Mouse (Mus musculus) midbrain, embryonic 12.5 days (tissue): Measurements from ENCODE around the gene Ftl1. TPM values are rescaled to one million over a fixed set of nuclear protein-coding genes. Genes with fewer than 3 reads are reported as not detected.
"Not testable (repeated sequence)": the region's sequence is repeated elsewhere in the genome, so short reads cannot be mapped to it uniquely, and the experiment has no call there.

Experiments
- ATAC-seq: fragments of 200-750 bp; cut with Nextera tagmentation; 2 replicates; pipeline ENCODE4 v1.8.0; 2017; ENCODE audit warnings: low read depth, moderate TSS enrichment, moderate library complexity; ENCODE audit not compliant: low FRiP score
- H3K27ac ChIP-seq: fragments of 300-500 bp; sonication (generic); replicated peaks from 2 replicates; pipeline ENCODE4 v1.5.1; 2016; ENCODE audit warnings: mild to moderate bottlenecking
- H3K27me3 ChIP-seq: fragments of 300-500 bp; sonication (generic); 2 replicates; pipeline ENCODE4 v1.6.1; 2016; ENCODE audit warnings: mild to moderate bottlenecking
- H3K36me3 ChIP-seq: fragments of 300-500 bp; sonication (generic); 2 replicates; pipeline ENCODE4 v1.6.1; 2016
- H3K4me1 ChIP-seq: fragments of 300-500 bp; sonication (generic); 2 replicates; pipeline ENCODE4 v1.6.1; 2016
- H3K4me2 ChIP-seq: fragments of 300-500 bp; sonication (generic); replicated peaks from 2 replicates; pipeline ENCODE4 v1.6.1; 2016; ENCODE audit warnings: mild to moderate bottlenecking, moderate library complexity
- H3K4me3 ChIP-seq: fragments of 300-500 bp; sonication (generic); 2 replicates; pipeline ENCODE4 v1.5.1; 2016; ENCODE audit warnings: mild to moderate bottlenecking
- H3K9ac ChIP-seq: fragments of 300-500 bp; sonication (generic); replicated peaks from 2 replicates; pipeline ENCODE4 v1.6.1; 2016; ENCODE audit warnings: mild to moderate bottlenecking, moderate library complexity
- H3K9me3 ChIP-seq: fragments of 300-500 bp; sonication (generic); 2 replicates; pipeline ENCODE4 v1.6.1; 2016; ENCODE audit warnings: mild to moderate bottlenecking
- WGBS: fragments of 180-500 bp; shearing (Covaris S2); methylation state at CpG from one replicate; pipeline ENCODE4 v1.1.7; 2016; 5-methylcytosine and 5-hydroxymethylcytosine counted together
- polyA plus RNA-seq: library from polyadenylated mRNA; unstranded; fragments of >200 nt; fragmentation: Nextera tagmentation; extraction: Ambion mirVana; gene quantifications from 2 replicates; pipeline ENCODE4 v1.2.1, GENCODE M21; 2016

The Ftl1 gene
- polyA plus RNA-seq, 1 experiment from 2014 or later = 6,077 TPM

GRCm38 (mm10) chr7:45488293-45489204 is 28.9 kb upstream of the Ftl1 start, which contains the start of gene Dhdh:
Gene Dhdh (minus strand): TSS chr7:45488805.
- Histone ChIP-seq H3K9ac (peak within 1 kb of the TSS; percentile 63), H3K4me3 (peak within 1 kb of the TSS; percentile 48), H3K4me1 (peaks cover 13% of the 10 kb centered on the region; the same call in 1 of the 2 replicates), H3K9me3 (no peaks in the 10 kb centered on the region), H3K27ac (peak within 1 kb of the TSS; percentile 62), H3K36me3 (peaks cover 9% of the 10 kb centered on the region), H3K4me2 (peak within 1 kb of the TSS; percentile 66), H3K27me3 (no peaks in the 10 kb centered on the region)
- 5% methylated on average over 38 of the region's 38 CpGs for WGBS
- peak; percentile 57 for ATAC-seq

DNA sequence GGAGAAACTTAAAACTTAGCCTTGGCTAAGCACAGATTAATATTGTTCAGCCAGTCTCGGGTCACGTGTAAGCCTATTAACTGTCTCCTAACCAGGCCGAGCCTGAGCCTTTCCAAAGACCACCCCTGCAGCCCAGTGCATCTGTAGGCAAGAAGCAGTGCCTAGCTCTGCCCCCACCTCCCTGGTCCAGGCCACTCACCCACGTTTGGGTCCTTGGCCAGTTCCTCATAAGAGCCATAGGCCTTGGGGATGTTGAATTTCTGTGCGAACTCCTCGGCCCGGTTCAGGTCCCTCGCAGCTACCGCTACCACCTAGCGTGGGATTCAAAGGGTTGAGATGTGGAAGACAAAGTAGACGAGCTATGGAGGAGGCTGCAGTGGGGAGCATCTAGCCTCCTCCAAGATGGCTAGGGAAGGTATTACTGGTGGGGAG is 28.2 kb upstream of the Ftl1 start:
- H3K27me3 ChIP-seq = no peaks in the 10 kb centered on the region
- H3K27ac ChIP-seq = peak overlapping the region; percentile 62
- ATAC-seq = peak; percentile 56; the same call in 1 of the 2 replicates
- peaks cover 3% of the 10 kb centered on the region; the same call in 1 of the 2 replicates for H3K36me3 ChIP-seq
- no peaks in the 10 kb centered on the region for H3K9me3 ChIP-seq
- peak overlapping the region; percentile 48 for H3K4me3 ChIP-seq
- peak overlapping the region; percentile 66 for H3K4me2 ChIP-seq
- peaks cover 13% of the 10 kb centered on the region; the same call in 1 of the 2 replicates for H3K4me1 ChIP-seq
- WGBS = 9% methylated on average over 11 of the region's 11 CpGs
- H3K9ac ChIP-seq = peak overlapping the region; percentile 63; the same call in 1 of the 2 replicates

- Histone ChIP-seq H3K36me3 (no peaks in the 10 kb centered on the region), H3K9ac (no peak within 1 kb of the TSS), H3K4me1 (peaks cover 13% of the 10 kb centered on the region; the same call in 1 of the 2 replicates), H3K4me3 (no peak within 1 kb of the TSS), H3K9me3 (no peaks in the 10 kb centered on the region), H3K27ac (no peak within 1 kb of the TSS), H3K4me2 (0 out of 2 replicates have a peak within 1 kb of the TSS, but pooled peaks have one; percentile 66), H3K27me3 (no peaks in the 10 kb centered on the region)
- no peak for ATAC-seq
- WGBS = 84% methylated on average over 12 of the region's 12 CpGs
These were observed 27.2 kb upstream of the Ftl1 start, which contains the start of gene Gm45808 for GRCm38 (mm10) chr7:45486761-45487415. Gene Gm45808 (minus strand): TSS chr7:45486811.

- H3K27ac ChIP-seq = no peak overlapping the region
- H3K4me1 ChIP-seq = peaks cover 13% of the 10 kb centered on the region; the same call in 1 of the 2 replicates
- no peak overlapping the region for H3K9ac ChIP-seq
- 83% methylated on average over 7 of the region's 7 CpGs for WGBS
- no peaks in the 10 kb centered on the region for H3K36me3 ChIP-seq
- no peak overlapping the region for H3K4me2 ChIP-seq
- H3K9me3 ChIP-seq = no peaks in the 10 kb centered on the region
- H3K4me3 ChIP-seq = no peak overlapping the region
- H3K27me3 ChIP-seq = no peaks in the 10 kb centered on the region
- ATAC-seq = no peak
These were observed 26.5 kb upstream of the Ftl1 start for GRCm38 (mm10) chr7:45486158-45486557.

- H3K9me3 ChIP-seq, H3K4me3 ChIP-seq, H3K4me2 ChIP-seq, H3K36me3 ChIP-seq, H3K27me3 ChIP-seq, H3K4me1 ChIP-seq, H3K27ac ChIP-seq, ATAC-seq, H3K9ac ChIP-seq: not testable (repeated sequence)
- WGBS = over 99% methylated on average over 5 of the region's 5 CpGs
These were observed 25.3 kb upstream of the Ftl1 start for GRCm38 (mm10) chr7:45484985-45485384.

- Histone ChIP-seq H3K9ac (no peak overlapping the region), H3K27ac (no peak overlapping the region), H3K9me3 (no peaks in the 10 kb centered on the region), H3K4me1 (no peaks in the 10 kb centered on the region), H3K4me3 (no peak overlapping the region), H3K36me3 (no peaks in the 10 kb centered on the region), H3K4me2 (no peak overlapping the region), H3K27me3 (no peaks in the 10 kb centered on the region)
- ATAC-seq = no peak
- WGBS = 94% methylated on average over 1 of the region's 1 CpGs
These were observed 22.5 kb upstream of the Ftl1 start for GRCm38 (mm10) chr7:45482166-45482565.

DNA sequence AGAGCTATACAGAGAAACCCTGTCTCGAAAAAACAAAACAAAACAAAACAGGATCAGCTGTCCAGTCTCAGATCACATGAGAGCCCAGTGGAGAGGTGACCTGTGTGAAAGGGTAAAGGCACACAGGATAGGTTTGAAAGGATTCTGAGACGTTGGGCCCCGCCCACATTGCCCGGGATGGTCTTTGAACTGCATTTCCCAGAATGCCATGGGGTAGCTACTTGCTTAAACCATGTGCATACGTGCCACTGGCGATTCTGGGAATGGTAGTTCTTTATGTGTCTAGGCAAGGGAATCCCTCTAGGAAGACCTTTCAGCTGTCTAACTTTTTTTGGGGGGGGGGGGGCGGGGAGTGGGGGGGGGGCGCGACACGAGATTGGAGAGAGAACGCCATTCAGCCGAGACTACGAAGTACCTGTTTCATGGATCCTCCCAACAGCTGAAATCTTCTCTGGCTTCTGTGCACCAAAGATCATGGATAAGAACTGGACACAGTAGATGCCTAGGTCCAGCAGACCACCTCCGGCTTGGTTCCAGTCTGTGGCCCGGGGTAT is 21.8 kb upstream of the Ftl1 start, which contains the start of gene Tulp2:
Tulp2 (plus strand) TSS at position 504 of the 554 bp plus-strand sequence.
- no peak within 1 kb of the TSS for H3K9ac ChIP-seq
- 48% methylated on average over 15 of the region's 15 CpGs for WGBS
- no peak within 1 kb of the TSS for H3K4me3 ChIP-seq

DNA sequence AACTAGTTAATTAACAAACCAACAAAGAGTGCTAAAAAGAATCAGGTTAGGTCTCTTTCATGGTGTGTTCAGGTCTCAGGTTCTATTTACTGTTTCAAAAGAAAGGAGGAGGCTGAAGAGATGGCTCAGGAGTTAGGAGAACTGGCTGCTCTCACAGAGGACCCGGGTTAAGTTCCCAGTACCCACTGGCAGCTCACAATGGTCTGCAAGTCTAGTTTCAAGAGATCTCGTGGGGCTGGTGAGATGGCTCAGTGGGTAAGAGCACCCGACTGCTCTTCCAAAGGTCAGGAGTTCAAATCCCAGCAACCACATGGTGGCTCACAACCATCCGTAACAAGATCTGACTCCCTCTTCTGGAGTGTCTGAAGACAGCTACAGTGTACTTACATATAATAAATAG is 20.6 kb upstream of the Ftl1 start:
- not testable (repeated sequence) for H3K4me3 ChIP-seq, H3K9me3 ChIP-seq, H3K36me3 ChIP-seq, H3K4me1 ChIP-seq, H3K4me2 ChIP-seq, ATAC-seq, H3K9ac ChIP-seq, H3K27me3 ChIP-seq, H3K27ac ChIP-seq
- 82% methylated on average over 3 of the region's 4 CpGs for WGBS

More for the DNA sequence above, 21.8 kb upstream of the Ftl1 start, which contains the start of gene Tulp2:
- no peaks in the 10 kb centered on the region for H3K36me3 ChIP-seq
- no peaks in the 10 kb centered on the region for H3K27me3 ChIP-seq
- H3K9me3 ChIP-seq = no peaks in the 10 kb centered on the region
- no peaks in the 10 kb centered on the region for H3K4me1 ChIP-seq
- H3K27ac ChIP-seq = no peak within 1 kb of the TSS
- no peak within 1 kb of the TSS for H3K4me2 ChIP-seq
- peak; percentile 54 for ATAC-seq

DNA sequence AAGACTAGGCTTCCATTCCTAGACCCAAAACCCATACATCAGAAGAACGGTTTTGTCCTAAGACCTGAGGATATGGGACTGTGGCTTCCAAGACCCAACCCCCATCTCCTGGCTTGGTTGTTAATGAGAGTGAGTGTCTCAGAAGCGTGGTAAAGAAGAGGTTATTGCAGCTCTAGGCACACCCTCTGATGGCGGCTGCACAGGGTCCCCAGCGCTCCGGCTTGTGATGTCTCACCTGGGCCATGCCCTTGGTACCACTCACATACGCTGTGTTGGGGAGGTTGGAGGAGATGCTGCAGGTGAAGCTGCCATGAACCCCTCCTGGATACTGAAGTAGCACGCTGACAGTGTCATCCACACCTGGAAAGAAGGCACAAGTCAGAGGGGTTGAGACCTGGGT is 19.1 kb upstream of the Ftl1 start:
- Histone ChIP-seq H3K9ac (no peak overlapping the region), H3K4me3 (no peak overlapping the region), H3K9me3 (no peaks in the 10 kb centered on the region), H3K27me3 (no peaks in the 10 kb centered on the region), H3K4me2 (no peak overlapping the region), H3K4me1 (no peaks in the 10 kb centered on the region), H3K27ac (no peak overlapping the region), H3K36me3 (no peaks in the 10 kb centered on the region)
- ATAC-seq = no peak
- 93% methylated on average over 7 of the region's 7 CpGs for WGBS

DNA sequence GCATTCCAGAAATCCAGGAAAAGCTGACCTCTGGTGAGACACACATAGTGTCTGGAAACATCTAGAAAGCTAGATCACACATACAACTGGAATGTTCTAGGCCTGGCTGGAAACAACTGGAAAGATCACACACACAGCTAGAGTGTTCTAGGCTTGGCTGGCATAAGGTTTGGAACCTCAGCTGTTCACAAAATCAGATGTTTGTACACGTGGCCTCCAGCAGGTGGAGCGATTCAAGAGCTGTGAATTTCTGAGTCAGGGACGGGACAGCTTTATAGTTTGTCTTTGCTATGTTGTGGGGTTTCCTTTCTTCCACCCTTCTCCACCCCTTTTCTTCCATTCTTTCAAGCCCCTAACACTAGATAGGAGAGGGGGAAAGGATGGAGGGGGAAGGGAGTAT is 17.3 kb upstream of the Ftl1 start:
- Histone ChIP-seq H3K9ac (no peak overlapping the region), H3K27me3 (no peaks in the 10 kb centered on the region), H3K36me3 (no peaks in the 10 kb centered on the region), H3K4me3 (no peak overlapping the region), H3K9me3 (no peaks in the 10 kb centered on the region), H3K4me2 (no peak overlapping the region), H3K27ac (no peak overlapping the region), H3K4me1 (no peaks in the 10 kb centered on the region)
- peak; percentile 30; the same call in 1 of the 2 replicates for ATAC-seq
- WGBS = 14% methylated on average over 3 of the region's 3 CpGs

DNA sequence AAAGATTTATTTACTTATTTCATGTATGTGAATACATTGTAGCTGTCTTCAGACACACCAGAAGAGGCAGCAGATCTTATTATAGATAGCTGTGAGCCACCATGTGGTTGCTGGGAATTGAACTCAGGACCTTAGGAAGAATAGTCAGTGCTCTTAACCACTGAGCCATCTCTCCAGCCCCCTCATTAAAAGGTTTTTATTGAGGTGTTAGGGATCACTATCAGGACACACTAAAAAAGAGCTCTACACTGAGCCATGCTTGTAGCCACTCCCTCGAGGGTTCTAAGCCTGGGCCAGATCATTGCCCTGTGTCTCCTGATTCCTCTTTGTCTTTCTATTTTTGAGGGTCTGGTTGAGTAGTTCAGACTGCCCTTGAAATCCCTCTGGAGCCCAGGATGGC is 16.8 kb upstream of the Ftl1 start:
- Histone ChIP-seq H3K27ac (no peak overlapping the region), H3K4me1 (no peaks in the 10 kb centered on the region), H3K9me3 (no peaks in the 10 kb centered on the region), H3K9ac (no peak overlapping the region), H3K4me2 (no peak overlapping the region), H3K27me3 (no peaks in the 10 kb centered on the region), H3K4me3 (no peak overlapping the region), H3K36me3 (no peaks in the 10 kb centered on the region)
- ATAC-seq = no peak
- 60% methylated on average over 1 of the region's 1 CpGs for WGBS
